Mouse (Mus musculus): ENCODE results near the gene Mtfr1l. TPM values are rescaled to one million over a fixed set of nuclear protein-coding genes. Genes with fewer than 3 reads are reported as not detected.

Gene Mtfr1l
- polyA plus RNA-seq (2014; fragmentation: Illumina TruSeq; extraction: RNeasy Lipid Tissue Mini Kit (QIAGEN cat#74804); ENCODE audit: low read depth, low replicate concordance), result 168 TPM

DNA sequence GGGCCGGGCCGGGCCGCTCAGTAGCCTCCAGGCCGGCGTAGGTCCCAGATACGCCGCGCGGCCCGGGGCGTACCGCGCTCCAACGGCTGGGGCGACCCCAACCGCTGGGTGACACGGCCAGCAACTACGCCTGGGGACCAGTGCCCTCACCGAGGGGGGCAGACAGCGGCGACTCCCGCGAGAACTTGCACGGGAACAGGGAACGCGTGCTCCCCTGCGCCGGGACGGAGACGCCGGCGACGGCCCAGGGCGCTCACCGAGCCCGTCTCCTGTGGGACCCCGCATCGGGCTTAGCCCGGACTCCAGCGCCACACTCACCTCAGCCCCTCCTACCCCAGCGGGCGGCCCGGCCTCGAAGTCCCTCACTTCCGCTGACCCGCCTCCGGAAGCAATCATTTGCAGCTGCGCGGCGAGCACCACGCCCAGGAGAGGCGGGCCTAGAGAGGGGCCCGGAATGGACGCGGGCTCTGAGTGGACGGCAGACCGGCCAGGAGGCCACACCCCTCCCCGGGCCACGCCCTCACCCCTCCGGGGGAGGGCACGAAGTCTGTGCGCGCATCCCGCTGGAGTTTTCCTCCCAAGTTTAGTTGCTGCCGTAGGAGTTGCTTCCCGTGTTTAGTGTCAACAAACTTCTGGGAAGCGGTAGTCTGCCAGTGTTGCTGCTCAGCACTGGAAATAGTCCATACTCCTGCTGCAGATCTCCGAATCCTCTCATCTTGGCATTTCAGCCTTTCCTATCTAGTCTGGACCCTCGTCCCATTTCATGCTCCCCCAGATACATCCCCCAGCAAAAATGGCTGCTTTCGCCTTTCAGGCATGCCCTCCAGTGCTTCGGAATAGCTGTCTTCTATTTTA, at the start of gene Mtfr1l:
TSS of gene Mtfr1l (minus strand) at position 456 of the 855 bp plus-strand sequence.

GRCm38 (mm10) chr4:134551494-134552316, 16.5 kb upstream of the Mtfr1l start, which contains the start of gene Selenon:
Gene Selenon, minus strand, starts transcription at chr4:134552166.

GRCm38 (mm10) chr4:134510845-134511411, 24.3 kb downstream of the Mtfr1l start, which contains the start of gene Aunip:
Gene Aunip, plus strand, starts transcription at chr4:134510999.

GRCm38 (mm10) chr4:134496595-134497210, 38.5 kb downstream of the Mtfr1l start, which contains the start of gene Paqr7:
Gene Paqr7, plus strand, starts transcription at chr4:134496697.

Other genes with a start within 250 kb of the Mtfr1l start
- gene Pdik1l, start 247.5 kb downstream of the Mtfr1l start, polyA plus RNA-seq (2014; fragmentation: Illumina TruSeq; extraction: RNeasy Lipid Tissue Mini Kit (QIAGEN cat#74804); ENCODE audit: low read depth, low replicate concordance), result 5.0 TPM
- gene Trim63, start 220.3 kb downstream of the Mtfr1l start, polyA plus RNA-seq (2014; fragmentation: Illumina TruSeq; extraction: RNeasy Lipid Tissue Mini Kit (QIAGEN cat#74804); ENCODE audit: low read depth, low replicate concordance), result 278 TPM
- gene Slc30a2, start 192.2 kb downstream of the Mtfr1l start, polyA plus RNA-seq (2014; fragmentation: Illumina TruSeq; extraction: RNeasy Lipid Tissue Mini Kit (QIAGEN cat#74804); ENCODE audit: low read depth, low replicate concordance), result 0.31 TPM
- 15.3 TPM for gene Extl1, start 151.5 kb downstream of the Mtfr1l start, polyA plus RNA-seq (2014; fragmentation: Illumina TruSeq; extraction: RNeasy Lipid Tissue Mini Kit (QIAGEN cat#74804); ENCODE audit: low read depth, low replicate concordance)
- gene Pafah2, start 139.1 kb downstream of the Mtfr1l start, polyA plus RNA-seq (2014; fragmentation: Illumina TruSeq; extraction: RNeasy Lipid Tissue Mini Kit (QIAGEN cat#74804); ENCODE audit: low read depth, low replicate concordance), result 11.4 TPM
- gene Stmn1, start 67.1 kb downstream of the Mtfr1l start, polyA plus RNA-seq (2014; fragmentation: Illumina TruSeq; extraction: RNeasy Lipid Tissue Mini Kit (QIAGEN cat#74804); ENCODE audit: low read depth, low replicate concordance), result 24.0 TPM
- gene Paqr7, start 38.7 kb downstream of the Mtfr1l start, polyA plus RNA-seq (2014; fragmentation: Illumina TruSeq; extraction: RNeasy Lipid Tissue Mini Kit (QIAGEN cat#74804); ENCODE audit: low read depth, low replicate concordance), result 13.3 TPM
- not detected for gene Aunip, start 24.4 kb downstream of the Mtfr1l start, polyA plus RNA-seq (2014; fragmentation: Illumina TruSeq; extraction: RNeasy Lipid Tissue Mini Kit (QIAGEN cat#74804); ENCODE audit: low read depth, low replicate concordance)
- gene Selenon, start 16.8 kb upstream of the Mtfr1l start, polyA plus RNA-seq (2014; fragmentation: Illumina TruSeq; extraction: RNeasy Lipid Tissue Mini Kit (QIAGEN cat#74804); ENCODE audit: low read depth, low replicate concordance), result 16.9 TPM
- 22.8 TPM for gene Man1c1, start 168.9 kb upstream of the Mtfr1l start, polyA plus RNA-seq (2014; fragmentation: Illumina TruSeq; extraction: RNeasy Lipid Tissue Mini Kit (QIAGEN cat#74804); ENCODE audit: low read depth, low replicate concordance)
- 13.3 TPM for gene Ldlrap1, start 232.6 kb upstream of the Mtfr1l start, polyA plus RNA-seq (2014; fragmentation: Illumina TruSeq; extraction: RNeasy Lipid Tissue Mini Kit (QIAGEN cat#74804); ENCODE audit: low read depth, low replicate concordance)

Measured in heart, adult 10 weeks (tissue).